Mouse (Mus musculus): Measurements from ENCODE around the gene Mpdu1.

DNA sequence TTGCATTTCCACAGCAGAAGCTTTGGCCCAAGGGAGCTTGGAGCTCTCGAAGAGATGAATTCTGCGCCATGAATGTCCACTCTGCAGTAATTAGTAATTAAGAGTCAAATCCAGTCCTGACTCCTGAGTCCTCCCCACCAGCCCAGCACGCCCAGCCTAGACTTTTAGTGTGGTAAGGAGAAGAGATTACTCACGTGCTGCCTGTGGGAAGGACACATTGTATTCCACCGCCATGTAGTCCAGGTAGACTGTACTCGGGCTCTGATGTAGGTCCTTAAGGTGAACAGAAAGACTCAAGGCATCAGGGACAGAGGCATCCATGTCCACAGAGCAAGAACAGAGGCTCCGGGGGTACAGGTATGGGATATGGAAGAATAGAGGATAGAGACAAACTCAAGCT, 2.4 kb upstream of the Mpdu1 start:
- no peak for TF ChIP-seq CTCF (IDR thresholded peaks at IDR 0.05)
- no peak for TF ChIP-seq EP300 (IDR thresholded peaks at IDR 0.05)
